Mouse (Mus musculus) CH12.LX (cell line): ENCODE measurements around the gene Slc26a9. TPM values are rescaled to one million over a fixed set of nuclear protein-coding genes. Genes with fewer than 3 reads are reported as not detected.

ENCODE experiments used
- DNase-seq: peaks from one replicate; pipeline ENCODE4 v3.0.0-alpha.2; 2013; ENCODE audit errors: extremely low read depth
- H3K27ac ChIP-seq: 2 replicates; pipeline ENCODE4 v1.5.1; 2012; ENCODE audit warnings: low read depth, mild to moderate bottlenecking, control low read depth, moderate library complexity; ENCODE audit not compliant: insufficient read depth
- H3K27me3 ChIP-seq: replicated peaks from 2 replicates; pipeline ENCODE3; 2012; ENCODE audit warnings: inconsistent platforms
- H3K36me3 ChIP-seq, 2 experiments: replicated peaks in 1 of 2; 2 replicates each; pipeline versions ENCODE3 to v1.6.1; 2012; ENCODE audit warnings: inconsistent platforms in 1 of 2, low read length in 1 of 2, mild to moderate bottlenecking in 1 of 2, mixed read lengths in 1 of 2, moderate library complexity in 1 of 2; ENCODE audit not compliant: control insufficient read depth in 1 of 2, insufficient read depth in 1 of 2
- H3K4me1 ChIP-seq, 2 experiments: 2 replicates each; pipeline ENCODE4 v1.6.1; 2012; ENCODE audit warnings: inconsistent platforms in 1 of 2, moderate library complexity in 1 of 2; ENCODE audit not compliant: insufficient read depth in 2 of 2, control insufficient read depth in 1 of 2
- H3K4me2 ChIP-seq: 2 replicates; pipeline ENCODE4 v1.6.1; 2012; ENCODE audit warnings: low read depth, mild to moderate bottlenecking, control low read depth; ENCODE audit not compliant: poor library complexity, insufficient read depth, severe bottlenecking
- H3K4me3 ChIP-seq, 3 experiments: fragments of 150-350 bp in 1 of 3; sonication (generic) in 1 of 3; replicated peaks in 1 of 3; 2 replicates each; pipeline versions ENCODE3 to v1.5.1; 2011 to 2012; ENCODE audit warnings: low read depth in 2 of 3, low read length in 2 of 3, mild to moderate bottlenecking in 2 of 3, moderate library complexity in 2 of 3, control low read depth in 1 of 3, improper control_type of control experiment in 1 of 3, inconsistent platforms in 1 of 3, mixed read lengths in 1 of 3; ENCODE audit not compliant: poor library complexity in 1 of 3
- H3K79me2 ChIP-seq: replicated peaks from 2 replicates; pipeline ENCODE4 v1.6.1; 2012; ENCODE audit warnings: mild to moderate bottlenecking, moderate library complexity; ENCODE audit not compliant: control insufficient read depth, poor library complexity, insufficient read depth, severe bottlenecking; ENCODE audit errors: extremely low read depth
- H3K9ac ChIP-seq: 2 replicates; pipeline ENCODE4 v1.6.1; 2012; ENCODE audit warnings: low read depth, mild to moderate bottlenecking, control low read depth, moderate library complexity; ENCODE audit not compliant: insufficient read depth
- H3K9me3 ChIP-seq: replicated peaks from 2 replicates; pipeline ENCODE3; 2012; ENCODE audit warnings: low read length, inconsistent platforms, mixed read lengths
- BHLHE40 ChIP-seq: IDR thresholded peaks from 2 replicates; pipeline ENCODE4 v1.6.1; 2011; ENCODE audit warnings: mild to moderate bottlenecking, low read depth, low read length, improper control_type of control experiment
- E2F4 ChIP-seq: IDR thresholded peaks from 2 replicates; pipeline ENCODE4 v1.6.1; 2011; ENCODE audit warnings: low read depth, low read length, improper control_type of control experiment; ENCODE audit not compliant: insufficient replicate concordance
- ELF1 ChIP-seq: IDR thresholded peaks from 2 replicates; pipeline ENCODE4 v1.6.1; 2014; ENCODE audit warnings: low read depth, mild to moderate bottlenecking, inconsistent platforms, low read length, improper control_type of control experiment
- GABPA ChIP-seq: IDR thresholded peaks from 2 replicates; pipeline ENCODE4 v1.6.1; 2012; ENCODE audit warnings: low read depth, low read length, improper control_type of control experiment, inconsistent platforms; ENCODE audit not compliant: insufficient replicate concordance
- JUN ChIP-seq: IDR thresholded peaks from 2 replicates; pipeline ENCODE4 v1.6.1; 2011; ENCODE audit warnings: low read depth, mild to moderate bottlenecking, low read length, improper control_type of control experiment, moderate library complexity; ENCODE audit not compliant: insufficient read depth
- MAX ChIP-seq: IDR thresholded peaks from 2 replicates; pipeline ENCODE4 v1.6.1; 2011; ENCODE audit warnings: low read length, improper control_type of control experiment
- MEF2A ChIP-seq: IDR thresholded peaks from 2 replicates; pipeline ENCODE4 v1.6.1; 2014; ENCODE audit warnings: low read depth, mild to moderate bottlenecking, inconsistent platforms, low read length, improper control_type of control experiment, borderline replicate concordance
- MXI1 ChIP-seq: IDR thresholded peaks from 2 replicates; pipeline ENCODE4 v1.6.1; 2011; ENCODE audit warnings: mild to moderate bottlenecking, low read depth, low read length, improper control_type of control experiment
- MYC ChIP-seq: IDR thresholded peaks from 2 replicates; pipeline ENCODE4 v1.6.1; 2011; ENCODE audit warnings: low read depth, mild to moderate bottlenecking, improper control_type of control experiment, low read length
- NELFE ChIP-seq: IDR thresholded peaks from 2 replicates; pipeline ENCODE4 v1.6.1; 2011; ENCODE audit warnings: low read depth, low read length, improper control_type of control experiment
- NRF1 ChIP-seq: IDR thresholded peaks from 2 replicates; pipeline ENCODE4 v1.6.1; 2014; ENCODE audit warnings: low read depth, mild to moderate bottlenecking, inconsistent platforms, low read length, improper control_type of control experiment, moderate library complexity
- PAX5 ChIP-seq: IDR thresholded peaks from 2 replicates; pipeline ENCODE4 v1.6.1; 2012; ENCODE audit warnings: low read length, inconsistent platforms, mixed read lengths
- POLR2A ChIP-seq: IDR thresholded peaks from 2 replicates; pipeline ENCODE4 v1.6.1; 2011; ENCODE audit warnings: low read depth, mild to moderate bottlenecking, improper control_type of control experiment, low read length
- POLR2AphosphoS2 ChIP-seq: IDR thresholded peaks from 2 replicates; pipeline ENCODE4 v1.6.1; 2011; ENCODE audit warnings: low read depth, low read length, improper control_type of control experiment
- RAD21 ChIP-seq: IDR thresholded peaks from 2 replicates; pipeline ENCODE4 v1.6.1; 2011; ENCODE audit warnings: low read depth, mild to moderate bottlenecking, low read length, improper control_type of control experiment, moderate library complexity
- RCOR1 ChIP-seq: conservative IDR thresholded peaks from 2 replicates; pipeline ENCODE4 v1.6.1; 2012; ENCODE audit warnings: low read depth, mild to moderate bottlenecking, inconsistent platforms, low read length, improper control_type of control experiment
- SMC3 ChIP-seq: IDR thresholded peaks from 2 replicates; pipeline ENCODE4 v1.6.1; 2011; ENCODE audit warnings: low read depth, low read length, improper control_type of control experiment
- TBP ChIP-seq: conservative IDR thresholded peaks from 2 replicates; pipeline ENCODE4 v1.6.1; 2011; ENCODE audit warnings: low read depth, low read length, improper control_type of control experiment
- UBTF ChIP-seq: IDR thresholded peaks from 2 replicates; pipeline ENCODE4 v1.6.1; 2012; ENCODE audit warnings: low read depth, mild to moderate bottlenecking, inconsistent platforms, low read length, improper control_type of control experiment, moderate library complexity
- USF1 ChIP-seq: IDR thresholded peaks from 2 replicates; pipeline ENCODE4 v1.6.1; 2014; ENCODE audit warnings: low read depth, mild to moderate bottlenecking, inconsistent platforms, low read length, improper control_type of control experiment
- USF2 ChIP-seq: conservative IDR thresholded peaks from 2 replicates; pipeline ENCODE4 v1.6.1; 2011; ENCODE audit warnings: low read depth, low read length, improper control_type of control experiment
- ZC3H11A ChIP-seq: IDR thresholded peaks from 2 replicates; pipeline ENCODE4 v1.6.1; 2012; ENCODE audit warnings: low read depth, mild to moderate bottlenecking, inconsistent platforms, low read length, improper control_type of control experiment
- ZKSCAN1 ChIP-seq: IDR thresholded peaks from 2 replicates; pipeline ENCODE4 v1.6.1; 2012; ENCODE audit warnings: low read depth, inconsistent platforms, low read length, improper control_type of control experiment, borderline replicate concordance
- dilution Hi-C: fragments of 300-500 bp; cut with MboI; formaldehyde crosslinking; loops from 2 replicates; pipeline ENCODE4 v1.14.3; 2020; ENCODE audit warnings: low sequenced_read_pairs; ENCODE audit not compliant: extremely low pct_unique_long_range_greater_than_20kb, extremely low pct_ligation_motif_present
- in situ Hi-C: fragments of 300-500 bp; cut with MboI; formaldehyde crosslinking; loops from 3 replicates; pipeline ENCODE4 v1.14.3; 2019; ENCODE audit warnings: low sequenced_read_pairs, low pct_ligation_motif_present, low pct_unique_long_range_greater_than_20kb, mixed read lengths
- polyA plus RNA-seq: library from polyadenylated mRNA; unstranded; fragments of >175 nt; gene quantifications from 2 replicates; pipeline ENCODE4 v1.2.1, GENCODE M21; 2012; ENCODE audit warnings: low read depth; ENCODE audit not compliant: insufficient read length
- total RNA-seq, 2 experiments: library from RNA; depleted of rRNA; stranded (reverse); fragments of 300-350 nt in 1 of 2; fragments of >200 nt in 1 of 2; gene quantifications; 2 replicates each; pipeline ENCODE4 v1.2.3; 2012 to 2014

The Slc26a9 gene
- total and polyA plus RNA-seq, 3 experiments = 0.31 TPM; not detected in 2

DNA sequence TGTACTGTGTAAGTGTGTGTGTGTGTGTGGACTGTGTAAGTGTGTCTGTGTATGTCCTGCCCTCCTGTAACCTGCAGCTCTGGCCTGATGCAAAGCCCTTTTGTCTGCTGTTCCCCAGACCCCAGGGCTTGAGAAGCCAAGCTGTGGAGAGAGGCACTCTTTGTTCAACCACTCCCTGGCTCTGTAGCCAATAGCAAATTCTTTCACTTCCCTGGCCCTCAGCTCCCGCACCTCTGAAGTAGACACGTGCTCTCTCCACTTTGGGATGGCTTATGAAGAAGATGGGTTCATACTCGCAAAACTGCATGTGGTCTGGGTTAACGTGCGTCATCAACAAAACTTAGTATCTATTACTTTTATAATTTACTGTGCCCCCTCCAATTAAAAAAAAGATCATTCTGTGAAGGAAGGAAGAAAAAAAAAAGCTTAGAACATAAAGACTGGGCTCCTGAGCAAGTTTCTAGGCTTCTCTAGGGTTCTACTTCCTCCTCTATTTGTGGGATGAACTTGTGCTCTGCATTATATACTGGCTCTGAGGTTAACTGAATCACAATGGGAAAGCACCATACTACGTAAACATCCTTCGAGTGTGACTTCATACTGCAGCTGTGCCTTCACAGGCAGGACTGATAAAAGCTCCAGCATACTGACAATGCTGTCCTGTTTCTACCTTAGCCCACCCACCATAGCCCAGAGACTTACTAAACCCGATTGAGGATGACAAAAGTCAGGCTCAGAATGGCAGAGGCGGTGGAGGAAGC, 16.0 kb downstream of the Slc26a9 start (continued):
- TF ChIP-seq ZKSCAN1 = no peak
- TF ChIP-seq MXI1 = no peak
- no peak; the same call in 1 of the 2 replicates for TF ChIP-seq RAD21
- TF ChIP-seq POLR2AphosphoS2 = no peak
- no peak for TF ChIP-seq NELFE
- TF ChIP-seq BHLHE40 = peak; percentile 53; the same call in 1 of the 2 replicates
- no peak for TF ChIP-seq NRF1
- no peak for TF ChIP-seq UBTF
- peak; percentile 44; the same call in 1 of the 2 replicates for TF ChIP-seq MYC
- no peak; the same call in 1 of the 2 replicates for TF ChIP-seq JUN
- peak; percentile 82 for TF ChIP-seq MAX
- TF ChIP-seq GABPA = no peak
- no peak for TF ChIP-seq ELF1
- no peak for TF ChIP-seq ZC3H11A
- TF ChIP-seq PAX5 = no peak
- no peak for TF ChIP-seq RCOR1
- TF ChIP-seq TBP = peak; percentile 64; the same call in 1 of the 2 replicates
- TF ChIP-seq E2F4 = no peak
- TF ChIP-seq MEF2A = no peak

DNA sequence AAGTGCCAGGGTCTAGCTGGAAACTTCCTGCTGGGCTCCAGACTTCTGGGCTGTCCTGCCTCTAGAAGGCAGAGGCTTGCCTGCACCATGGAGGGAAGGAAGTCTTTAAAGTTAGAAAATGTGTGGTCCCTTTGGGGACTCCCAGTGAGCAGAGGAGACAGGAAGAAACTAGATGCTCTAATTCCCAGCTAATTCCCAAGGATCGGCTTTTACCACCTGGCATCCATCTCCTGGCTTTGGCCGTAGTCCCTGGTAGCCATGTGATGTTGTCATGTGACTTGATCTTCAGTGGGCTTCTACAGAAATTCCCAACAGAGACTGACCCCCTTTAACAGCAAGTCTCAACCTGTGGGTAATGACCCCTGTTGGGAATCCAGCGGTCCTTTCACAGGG, 16.6 kb downstream of the Slc26a9 start:
- Histone ChIP-seq H3K4me2 (0 out of 2 replicates have a peak overlapping the region, but pooled peaks have one; percentile 9), H3K9me3 (no peaks in the 10 kb centered on the region), H3K27ac (no peak overlapping the region), H3K27me3 (no peaks in the 10 kb centered on the region), H3K4me3 (no peak overlapping the region), H3K36me3 (no peaks in the 10 kb centered on the region), H3K4me1 (peaks cover 13 to 47% of the 10 kb centered on the region in 2 experiments), H3K9ac (no peak overlapping the region), H3K79me2 (no peaks in the 10 kb centered on the region)
- in situ Hi-C loops (loop anchor here (10.0 kb wide), 1 partner anchor 146 kb away; no protein-coding TSS in a partner anchor), dilution Hi-C loops (no loop called here)
- DNase-seq = no peak
- peak; percentile 33 for TF ChIP-seq USF2
- peak; percentile 3; the same call in 1 of the 2 replicates for TF ChIP-seq POLR2A
- no peak for TF ChIP-seq SMC3
- TF ChIP-seq USF1 = peak; percentile 24; the same call in 1 of the 2 replicates
- TF ChIP-seq, all 38 proteins: peak for 3
